Mouse (Mus musculus): Measurements from ENCODE around the gene 9130019O22Rik. TPM values are rescaled to one million over a fixed set of nuclear protein-coding genes. Genes with fewer than 3 reads are reported as not detected.
A peak's percentile ranks its signal among the peaks of the same experiment; 100 is the strongest.
"Not testable (repeated sequence)": the region's sequence is repeated elsewhere in the genome, so short reads cannot be mapped to it uniquely, and the experiment has no call there.

9130019O22Rik gene
- polyA plus RNA-seq, 1 experiment = 2.4 TPM

GRCm38 (mm10) chr7:127346676-127347075 lies 40.3 kb downstream of the 9130019O22Rik start:
- no peak overlapping the region for H3K27ac ChIP-seq (ENCODE audit: control insufficient read depth, insufficient read depth, low read depth, low read length, poor library complexity)
- no peaks in the 10 kb centered on the region; the same call in 1 of the 2 replicates for H3K4me1 ChIP-seq (ENCODE audit: control insufficient read depth, insufficient read depth, low read length)
- no peak overlapping the region for H3K4me3 ChIP-seq (replicated peaks; ENCODE audit: control insufficient read depth, low read depth, low read length)
- WGBS = 50% methylated on average over 8 of the region's 8 CpGs
- TF ChIP-seq POLR2A (IDR thresholded peaks at IDR 0.05; ENCODE audit: borderline replicate concordance, control insufficient read depth, low read depth, low read length) = no peak
- TF ChIP-seq CTCF (IDR thresholded peaks at IDR 0.05; ENCODE audit: control insufficient read depth, insufficient read depth, low read length) = no peak

- under 1% methylated on average over 76 of the region's 76 CpGs for WGBS
- TF ChIP-seq POLR2A (IDR thresholded peaks at IDR 0.05; ENCODE audit: borderline replicate concordance, control insufficient read depth, low read depth, low read length) = peak; percentile 27; the same call in 1 of the 2 replicates
- TF ChIP-seq CTCF (IDR thresholded peaks at IDR 0.05; ENCODE audit: control insufficient read depth, insufficient read depth, low read length) = no peak
- Histone ChIP-seq H3K27ac (ENCODE audit: control insufficient read depth, insufficient read depth, low read depth, low read length, poor library complexity) (peak within 1 kb of the TSS; percentile 77), H3K4me1 (ENCODE audit: control insufficient read depth, insufficient read depth, low read length) (no peaks in the 10 kb centered on the region), H3K4me3 (replicated peaks; ENCODE audit: control insufficient read depth, low read depth, low read length) (peak within 1 kb of the TSS; percentile 78)
Measured at GRCm38 (mm10) chr7:127345512-127346325, 41.2 kb downstream of the 9130019O22Rik start, which contains the start of gene Zfp768. TSS of gene Zfp768 (minus strand) at chr7:127345589.

- Histone ChIP-seq H3K4me1 (ENCODE audit: control insufficient read depth, insufficient read depth, low read length) (no peaks in the 10 kb centered on the region), H3K4me3 (replicated peaks; ENCODE audit: control insufficient read depth, low read depth, low read length) (peak overlapping the region; percentile 78), H3K27ac (ENCODE audit: control insufficient read depth, insufficient read depth, low read depth, low read length, poor library complexity) (peak overlapping the region; percentile 77)
- TF ChIP-seq CTCF (IDR thresholded peaks at IDR 0.05; ENCODE audit: control insufficient read depth, insufficient read depth, low read length) (no peak), POLR2A (IDR thresholded peaks at IDR 0.05; ENCODE audit: borderline replicate concordance, control insufficient read depth, low read depth, low read length) (no peak)
- under 1% methylated on average over 42 of the region's 42 CpGs for WGBS
Measured at GRCm38 (mm10) chr7:127345092-127345491, 41.9 kb downstream of the 9130019O22Rik start.

- no peak for TF ChIP-seq POLR2A (IDR thresholded peaks at IDR 0.05; ENCODE audit: borderline replicate concordance, control insufficient read depth, low read depth, low read length)
- H3K4me3 ChIP-seq (replicated peaks; ENCODE audit: control insufficient read depth, low read depth, low read length) = no peak overlapping the region
- 89% methylated on average over 8 of the region's 8 CpGs for WGBS
- no peaks in the 10 kb centered on the region for H3K4me1 ChIP-seq (ENCODE audit: control insufficient read depth, insufficient read depth, low read length)
- no peak overlapping the region for H3K27ac ChIP-seq (ENCODE audit: control insufficient read depth, insufficient read depth, low read depth, low read length, poor library complexity)
Measured at GRCm38 (mm10) chr7:127344371-127344770, 42.6 kb downstream of the 9130019O22Rik start.

- no peak overlapping the region for H3K27ac ChIP-seq (ENCODE audit: control insufficient read depth, insufficient read depth, low read depth, low read length, poor library complexity)
- 91% methylated on average over 38 of the region's 38 CpGs for WGBS
- TF ChIP-seq CTCF (IDR thresholded peaks at IDR 0.05; ENCODE audit: control insufficient read depth, insufficient read depth, low read length) = no peak
- no peak; the same call in 1 of the 2 replicates for TF ChIP-seq POLR2A (IDR thresholded peaks at IDR 0.05; ENCODE audit: borderline replicate concordance, control insufficient read depth, low read depth, low read length)
- H3K4me1 ChIP-seq (ENCODE audit: control insufficient read depth, insufficient read depth, low read length) = no peaks in the 10 kb centered on the region
- no peak overlapping the region for H3K4me3 ChIP-seq (replicated peaks; ENCODE audit: control insufficient read depth, low read depth, low read length)
Measured at GRCm38 (mm10) chr7:127343351-127344019, 43.5 kb downstream of the 9130019O22Rik start.

GRCm38 (mm10) chr7:127342888-127343287 lies 44.1 kb downstream of the 9130019O22Rik start:
- H3K4me1 ChIP-seq (ENCODE audit: control insufficient read depth, insufficient read depth, low read length) = no peaks in the 10 kb centered on the region
- TF ChIP-seq CTCF (IDR thresholded peaks at IDR 0.05; ENCODE audit: control insufficient read depth, insufficient read depth, low read length) = no peak
- no peak for TF ChIP-seq POLR2A (IDR thresholded peaks at IDR 0.05; ENCODE audit: borderline replicate concordance, control insufficient read depth, low read depth, low read length)
- no peak overlapping the region for H3K27ac ChIP-seq (ENCODE audit: control insufficient read depth, insufficient read depth, low read depth, low read length, poor library complexity)
- WGBS = 93% methylated on average over 7 of the region's 7 CpGs
- no peak overlapping the region for H3K4me3 ChIP-seq (replicated peaks; ENCODE audit: control insufficient read depth, low read depth, low read length)

- no peak overlapping the region for H3K27ac ChIP-seq (ENCODE audit: control insufficient read depth, insufficient read depth, low read depth, low read length, poor library complexity)
- no peaks in the 10 kb centered on the region for H3K4me1 ChIP-seq (ENCODE audit: control insufficient read depth, insufficient read depth, low read length)
- TF ChIP-seq CTCF (IDR thresholded peaks at IDR 0.05; ENCODE audit: control insufficient read depth, insufficient read depth, low read length) (peak; percentile 21; the same call in 1 of the 2 replicates), POLR2A (IDR thresholded peaks at IDR 0.05; ENCODE audit: borderline replicate concordance, control insufficient read depth, low read depth, low read length) (no peak)
- 46% methylated on average over 4 of the region's 4 CpGs for WGBS
- H3K4me3 ChIP-seq (replicated peaks; ENCODE audit: control insufficient read depth, low read depth, low read length) = no peak overlapping the region
Measured at GRCm38 (mm10) chr7:127342332-127342731, 44.6 kb downstream of the 9130019O22Rik start.

- WGBS = 82% methylated on average over 6 of the region's 6 CpGs
- not testable (repeated sequence) for H3K4me1 ChIP-seq (ENCODE audit: control insufficient read depth, insufficient read depth, low read length); H3K4me3 ChIP-seq (replicated peaks; ENCODE audit: control insufficient read depth, low read depth, low read length); H3K27ac ChIP-seq (ENCODE audit: control insufficient read depth, insufficient read depth, low read depth, low read length, poor library complexity)
Measured at GRCm38 (mm10) chr7:127341861-127342260, 45.1 kb downstream of the 9130019O22Rik start.
